Mouse (Mus musculus): ENCODE results near the gene Zfp697. TPM values are rescaled to one million over a fixed set of nuclear protein-coding genes. Genes with fewer than 3 reads are reported as not detected.

Gene Zfp697
- polyA plus RNA-seq, 1 experiment from 2014 or later, result 9.2 TPM

GRCm38 (mm10) chr3:98629633-98630032, 247.4 kb downstream of the Zfp697 start:
- no peaks in the 10 kb centered on the region for H3K36me3 ChIP-seq (ENCODE audit: insufficient read depth, low read length)
- TF ChIP-seq EP300 (IDR thresholded peaks at IDR 0.05) (no peak), CTCF (IDR thresholded peaks at IDR 0.05) (no peak)
- no peaks in the 10 kb centered on the region for H3K9me3 ChIP-seq (ENCODE audit: low read length)
- no peaks in the 10 kb centered on the region for H3K4me1 ChIP-seq (ENCODE audit: insufficient read depth, low read depth, low read length)
- H3K27ac ChIP-seq (ENCODE audit: low read length), result no peak overlapping the region
- no peak overlapping the region for H3K9ac ChIP-seq (replicated peaks; ENCODE audit: low read depth)
- ATAC-seq (no peak), DNase-seq (ENCODE audit: low spot score) (no peak)
- H3K27me3 ChIP-seq (replicated peaks; ENCODE audit: insufficient read depth, low read length), result no peaks in the 10 kb centered on the region
- WGBS, result 78% methylated on average over 3 of the region's 3 CpGs
- no peak overlapping the region for H3K4me3 ChIP-seq (ENCODE audit: low read depth, low read length)
- H3K4me2 ChIP-seq (replicated peaks; ENCODE audit: low read depth, low read length), result no peak overlapping the region

DNA sequence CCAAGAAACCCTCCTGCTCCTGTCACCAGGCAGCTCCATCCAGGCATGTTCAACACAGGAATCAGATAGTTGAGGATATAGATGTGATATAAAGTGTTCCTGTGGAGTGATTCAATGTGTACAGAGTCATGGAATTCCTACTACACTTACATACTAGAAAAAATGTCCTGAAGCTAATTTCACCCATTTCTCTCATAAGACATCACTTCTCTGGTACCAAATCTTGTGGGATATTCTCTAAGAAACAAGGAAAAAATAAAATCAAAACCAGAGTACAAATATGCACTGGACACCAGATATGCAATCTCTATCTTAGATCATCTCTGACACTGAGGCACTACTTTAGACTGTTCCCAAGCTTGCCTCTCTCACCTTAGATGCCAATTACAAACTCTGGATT, 247.9 kb downstream of the Zfp697 start, which contains the start of gene Hsd3b5:
Gene Hsd3b5 (minus strand): TSS at position 101 of the 400 bp plus-strand sequence.
- Histone ChIP-seq H3K4me2 (replicated peaks; ENCODE audit: low read depth, low read length) (no peak within 1 kb of the TSS), H3K27me3 (replicated peaks; ENCODE audit: insufficient read depth, low read length) (no peaks in the 10 kb centered on the region), H3K9me3 (ENCODE audit: low read length) (no peaks in the 10 kb centered on the region), H3K36me3 (ENCODE audit: insufficient read depth, low read length) (no peaks in the 10 kb centered on the region), H3K4me3 (ENCODE audit: low read depth, low read length) (no peak within 1 kb of the TSS), H3K4me1 (ENCODE audit: insufficient read depth, low read depth, low read length) (no peaks in the 10 kb centered on the region), H3K9ac (replicated peaks; ENCODE audit: low read depth) (no peak within 1 kb of the TSS), H3K27ac (ENCODE audit: low read length) (no peak within 1 kb of the TSS)
- DNase-seq (ENCODE audit: low spot score), result no peak
- TF ChIP-seq CTCF (IDR thresholded peaks at IDR 0.05) (no peak), EP300 (IDR thresholded peaks at IDR 0.05) (no peak)
- no peak for ATAC-seq

DNA sequence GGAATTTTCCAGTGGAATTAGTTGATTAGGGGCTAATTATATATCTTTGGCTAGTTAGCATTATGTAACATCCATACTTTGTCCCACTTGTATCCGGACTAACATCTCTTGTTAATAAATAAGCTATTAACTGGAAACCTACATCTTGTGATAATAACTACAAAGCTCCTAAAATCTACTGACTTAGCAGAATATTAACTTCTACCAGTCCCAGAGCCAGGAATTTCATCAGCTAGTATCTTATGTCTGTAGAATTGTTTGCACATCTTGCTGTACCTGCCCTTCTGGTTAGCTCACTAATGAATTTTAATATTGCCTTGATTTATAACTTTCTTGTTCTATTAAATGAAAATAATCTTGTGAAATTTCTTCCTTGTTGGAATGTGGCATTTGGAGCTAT, 252.9 kb downstream of the Zfp697 start:
- ATAC-seq (no peak), DNase-seq (ENCODE audit: low spot score) (no peak)
- Histone ChIP-seq H3K27me3 (replicated peaks; ENCODE audit: insufficient read depth, low read length) (no peaks in the 10 kb centered on the region), H3K4me1 (ENCODE audit: insufficient read depth, low read depth, low read length) (no peaks in the 10 kb centered on the region), H3K36me3 (ENCODE audit: insufficient read depth, low read length) (no peaks in the 10 kb centered on the region), H3K9ac (replicated peaks; ENCODE audit: low read depth) (no peak overlapping the region), H3K4me2 (replicated peaks; ENCODE audit: low read depth, low read length) (no peak overlapping the region), H3K4me3 (ENCODE audit: low read depth, low read length) (no peak overlapping the region), H3K27ac (ENCODE audit: low read length) (no peak overlapping the region), H3K9me3 (ENCODE audit: low read length) (no peaks in the 10 kb centered on the region)
- no peak for TF ChIP-seq CTCF (IDR thresholded peaks at IDR 0.05)
- TF ChIP-seq EP300 (IDR thresholded peaks at IDR 0.05), result no peak
- WGBS, result 67% methylated on average over 1 of the region's 1 CpGs

DNA sequence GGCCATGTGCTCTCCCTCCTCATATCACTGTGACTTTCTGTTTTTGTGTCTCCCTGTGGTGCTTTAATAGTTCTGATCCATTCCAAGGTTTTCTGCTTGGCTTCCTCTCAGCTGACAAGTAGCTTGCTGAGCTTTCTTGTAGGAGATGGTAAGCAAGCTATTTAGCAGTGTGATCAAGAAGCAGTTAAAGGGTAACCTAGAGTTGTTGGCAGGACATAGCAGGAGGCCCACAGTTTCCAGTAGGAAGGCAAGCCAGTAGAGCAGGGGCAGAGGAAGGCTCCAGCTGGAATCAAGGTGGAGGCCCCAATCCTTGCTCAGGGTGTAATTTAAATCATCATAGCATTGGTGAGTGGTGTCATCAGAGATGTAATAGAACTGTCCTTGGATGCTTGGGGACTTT, 298.5 kb downstream of the Zfp697 start:
- Histone ChIP-seq H3K4me3 (ENCODE audit: low read depth, low read length) (no peak overlapping the region), H3K27me3 (replicated peaks; ENCODE audit: insufficient read depth, low read length) (no peaks in the 10 kb centered on the region), H3K36me3 (ENCODE audit: insufficient read depth, low read length) (no peaks in the 10 kb centered on the region), H3K27ac (ENCODE audit: low read length) (no peak overlapping the region), H3K4me1 (ENCODE audit: insufficient read depth, low read depth, low read length) (no peaks in the 10 kb centered on the region), H3K9ac (replicated peaks; ENCODE audit: low read depth) (no peak overlapping the region), H3K9me3 (ENCODE audit: low read length) (no peaks in the 10 kb centered on the region), H3K4me2 (replicated peaks; ENCODE audit: low read depth, low read length) (no peak overlapping the region)
- no peak for ATAC-seq
- DNase-seq (ENCODE audit: low spot score), result no peak
- TF ChIP-seq CTCF (IDR thresholded peaks at IDR 0.05), result no peak
- no peak for TF ChIP-seq EP300 (IDR thresholded peaks at IDR 0.05)

DNA sequence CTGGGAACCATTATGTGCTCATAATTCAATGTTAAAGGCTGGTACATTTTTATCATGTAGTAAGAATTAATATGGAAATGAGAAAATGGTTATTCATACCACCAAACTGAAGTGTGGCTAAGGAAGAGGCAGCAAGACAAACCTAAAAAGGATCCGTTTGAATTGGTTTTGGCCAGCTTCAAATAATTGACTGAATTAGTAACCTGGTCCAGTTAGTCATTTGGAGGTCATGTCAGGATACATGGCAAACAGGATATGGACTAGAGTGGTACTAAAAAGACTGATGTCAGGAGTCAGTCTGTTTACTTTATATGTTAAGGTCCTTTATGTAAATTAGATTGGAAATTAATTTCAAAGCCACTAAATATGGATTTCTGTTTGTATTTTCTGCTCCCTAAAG, 300.1 kb downstream of the Zfp697 start:
- DNase-seq (ENCODE audit: low spot score) (no peak), ATAC-seq (no peak)
- Histone ChIP-seq H3K9ac (replicated peaks; ENCODE audit: low read depth) (no peak overlapping the region), H3K36me3 (ENCODE audit: insufficient read depth, low read length) (no peaks in the 10 kb centered on the region), H3K27ac (ENCODE audit: low read length) (no peak overlapping the region), H3K4me2 (replicated peaks; ENCODE audit: low read depth, low read length) (no peak overlapping the region), H3K27me3 (replicated peaks; ENCODE audit: insufficient read depth, low read length) (no peaks in the 10 kb centered on the region), H3K9me3 (ENCODE audit: low read length) (no peaks in the 10 kb centered on the region), H3K4me1 (ENCODE audit: insufficient read depth, low read depth, low read length) (no peaks in the 10 kb centered on the region), H3K4me3 (ENCODE audit: low read depth, low read length) (no peak overlapping the region)
- TF ChIP-seq EP300 (IDR thresholded peaks at IDR 0.05) (no peak), CTCF (IDR thresholded peaks at IDR 0.05) (no peak)
- WGBS, result 47% methylated on average over 1 of the region's 1 CpGs

DNA sequence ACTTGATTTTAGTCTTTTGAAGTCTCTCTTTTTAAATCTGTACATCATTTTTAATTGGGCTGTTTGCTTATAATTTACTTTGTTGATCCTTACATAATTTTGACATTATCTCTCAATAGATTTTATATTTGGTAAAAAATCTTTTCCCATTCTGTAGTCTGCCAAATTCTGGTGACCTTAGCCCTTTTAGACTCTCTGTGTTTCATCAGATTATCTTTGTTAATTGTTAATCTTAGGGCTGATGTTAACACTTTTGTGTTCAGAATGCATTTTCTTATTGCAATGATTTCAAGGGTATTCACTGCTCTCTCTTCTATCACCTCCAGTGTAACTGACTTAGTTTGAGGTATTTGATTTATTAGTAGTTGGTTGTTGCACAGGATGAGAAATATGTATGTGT, 338.5 kb downstream of the Zfp697 start:
- no peak overlapping the region for H3K9ac ChIP-seq (replicated peaks; ENCODE audit: low read depth)
- H3K4me2 ChIP-seq (replicated peaks; ENCODE audit: low read depth, low read length), result no peak overlapping the region
- no peaks in the 10 kb centered on the region for H3K4me1 ChIP-seq (ENCODE audit: insufficient read depth, low read depth, low read length)
- H3K27me3 ChIP-seq (replicated peaks; ENCODE audit: insufficient read depth, low read length), result no peaks in the 10 kb centered on the region
- H3K4me3 ChIP-seq (ENCODE audit: low read depth, low read length), result no peak overlapping the region
- TF ChIP-seq EP300 (IDR thresholded peaks at IDR 0.05) (no peak), CTCF (IDR thresholded peaks at IDR 0.05) (no peak)
- no peak overlapping the region for H3K27ac ChIP-seq (ENCODE audit: low read length)
- ATAC-seq, result no peak
- H3K36me3 ChIP-seq (ENCODE audit: insufficient read depth, low read length), result no peaks in the 10 kb centered on the region
- DNase-seq (ENCODE audit: low spot score), result no peak
- H3K9me3 ChIP-seq (ENCODE audit: low read length), result no peaks in the 10 kb centered on the region

GRCm38 (mm10) chr3:98724376-98724775, 342.1 kb downstream of the Zfp697 start, which contains the start of gene Hsd3b2:
Hsd3b2 (minus strand) TSS chr3:98724543.
- WGBS, result 33% methylated on average over 1 of the region's 1 CpGs
- TF ChIP-seq CTCF (IDR thresholded peaks at IDR 0.05) (no peak), EP300 (IDR thresholded peaks at IDR 0.05) (no peak)
- DNase-seq (ENCODE audit: low spot score), result no peak
- H3K27ac ChIP-seq (ENCODE audit: low read length), result no peak within 1 kb of the TSS
- no peaks in the 10 kb centered on the region for H3K27me3 ChIP-seq (replicated peaks; ENCODE audit: insufficient read depth, low read length)
- no peak for ATAC-seq
- H3K9me3 ChIP-seq (ENCODE audit: low read length), result no peaks in the 10 kb centered on the region
- no peak within 1 kb of the TSS for H3K4me3 ChIP-seq (ENCODE audit: low read depth, low read length)
- H3K4me2 ChIP-seq (replicated peaks; ENCODE audit: low read depth, low read length), result no peak within 1 kb of the TSS
- no peak within 1 kb of the TSS for H3K9ac ChIP-seq (replicated peaks; ENCODE audit: low read depth)
- H3K4me1 ChIP-seq (ENCODE audit: insufficient read depth, low read depth, low read length), result no peaks in the 10 kb centered on the region
- no peaks in the 10 kb centered on the region for H3K36me3 ChIP-seq (ENCODE audit: insufficient read depth, low read length)
